Mouse (Mus musculus) neural tube, embryonic 14.5 days (tissue): Measurements from ENCODE around the gene Olfr1446. TPM values are rescaled to one million over a fixed set of nuclear protein-coding genes. Genes with fewer than 3 reads are reported as not detected.

Experiments
- ATAC-seq: fragments of 200-750 bp; cut with Nextera tagmentation; 2 replicates; pipeline ENCODE4 v1.8.0; 2017; ENCODE audit warnings: low read depth, mild to moderate bottlenecking, moderate TSS enrichment, moderate library complexity
- H3K27ac ChIP-seq: fragments of 300-500 bp; sonication (generic); 2 replicates; pipeline ENCODE4 v1.5.1; 2014; ENCODE audit warnings: low read depth, mild to moderate bottlenecking, control low read depth, low read length, moderate library complexity, mixed read lengths
- H3K27me3 ChIP-seq: fragments of 300-500 bp; sonication (generic); 2 replicates; pipeline ENCODE4 v1.6.1; 2014; ENCODE audit warnings: low read length; ENCODE audit not compliant: control insufficient read depth, insufficient read depth
- H3K36me3 ChIP-seq: fragments of 300-500 bp; sonication (generic); 2 replicates; pipeline ENCODE4 v1.6.1; 2014; ENCODE audit warnings: low read length, mixed read lengths; ENCODE audit not compliant: control insufficient read depth, insufficient read depth
- H3K4me1 ChIP-seq: fragments of 300-500 bp; sonication (generic); 2 replicates; pipeline ENCODE4 v1.6.1; 2014; ENCODE audit warnings: low read length; ENCODE audit not compliant: control insufficient read depth, insufficient read depth
- H3K4me2 ChIP-seq: fragments of 300-500 bp; sonication (generic); 2 replicates; pipeline ENCODE4 v1.6.1; 2014; ENCODE audit warnings: mild to moderate bottlenecking, low read depth, low read length, control low read depth
- H3K4me3 ChIP-seq: fragments of 300-500 bp; sonication (generic); 2 replicates; pipeline ENCODE4 v1.5.1; 2014; ENCODE audit warnings: low read depth, low read length, control low read depth, mixed read lengths
- H3K9ac ChIP-seq: fragments of 300-500 bp; sonication (generic); replicated peaks from 2 replicates; pipeline ENCODE4 v1.6.1; 2014; ENCODE audit warnings: low read depth, mild to moderate bottlenecking, control low read depth, low read length, mixed read lengths
- H3K9me3 ChIP-seq: fragments of 300-500 bp; sonication (generic); 2 replicates; pipeline ENCODE4 v1.6.1; 2016; ENCODE audit warnings: low read length; ENCODE audit not compliant: control insufficient read depth
- WGBS: fragments of 180-500 bp; shearing (Covaris S2); extraction: QIAGEN DNeasy Blood & Tissue Kit; methylation state at CpG from one replicate; pipeline ENCODE4 v1.1.7; 2014; 5-methylcytosine and 5-hydroxymethylcytosine counted together
- polyA plus RNA-seq: library from polyadenylated mRNA; unstranded; fragments of >200 nt; fragmentation: Nextera tagmentation; extraction: Ambion mirVana; gene quantifications from 2 replicates; pipeline ENCODE4 v1.2.1, GENCODE M21; 2014

The Olfr1446 gene
- not detected in 2 replicates for polyA plus RNA-seq

DNA sequence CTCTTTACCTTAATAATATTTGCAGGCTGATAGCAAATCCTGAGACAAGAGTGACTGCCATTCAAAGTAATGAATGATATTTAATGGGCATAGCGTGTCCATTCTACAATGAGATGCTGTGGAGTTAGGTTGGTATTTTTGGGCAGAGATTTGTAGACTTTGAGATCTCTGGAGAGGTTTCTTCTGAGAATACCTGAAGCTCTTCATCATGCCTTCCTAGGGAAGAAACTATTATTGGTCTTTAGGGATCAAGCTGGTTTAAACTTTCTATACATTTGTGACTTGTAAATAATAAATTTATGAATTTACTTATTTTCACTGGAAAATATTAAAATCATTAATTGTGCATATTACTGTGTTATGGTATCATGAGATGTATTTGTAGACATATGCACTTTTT lies at the start of gene Olfr1446:
Olfr1446 (minus strand) TSS at position 101 of the 400 bp plus-strand sequence.
- H3K27me3 ChIP-seq = no peaks in the 10 kb centered on the region
- no peak within 1 kb of the TSS for H3K27ac ChIP-seq
- H3K9ac ChIP-seq = no peak within 1 kb of the TSS
- H3K9me3 ChIP-seq = no peaks in the 10 kb centered on the region
- H3K4me1 ChIP-seq = no peaks in the 10 kb centered on the region
- H3K4me2 ChIP-seq = no peak within 1 kb of the TSS
- H3K4me3 ChIP-seq = no peak within 1 kb of the TSS
- 75% methylated on average over 1 of the region's 1 CpGs for WGBS
- H3K36me3 ChIP-seq = no peaks in the 10 kb centered on the region
- ATAC-seq = no peak

DNA sequence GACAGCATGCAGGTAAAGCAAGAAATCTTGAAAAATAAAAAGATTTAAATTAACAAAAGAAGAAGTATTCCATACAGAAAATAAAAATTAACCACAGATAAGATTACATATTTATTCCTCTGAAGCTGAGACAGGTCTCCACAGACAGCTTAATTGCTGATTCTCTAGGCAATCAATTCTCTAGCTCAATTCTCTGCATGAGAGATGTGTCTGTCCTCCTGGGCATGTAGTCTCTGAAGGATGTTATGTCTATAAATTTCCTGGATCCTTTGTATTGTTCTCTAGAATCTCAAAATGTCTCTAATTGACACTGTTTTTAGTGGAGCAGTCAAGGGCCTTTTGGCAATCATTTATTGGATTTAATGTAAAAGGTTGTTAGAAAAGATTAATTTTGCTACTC lies 37.2 kb upstream of the Olfr1446 start, which contains the start of gene Olfr1449:
Olfr1449 (plus strand) TSS at position 301 of the 400 bp plus-strand sequence.
- ATAC-seq = no peak
- H3K27me3 ChIP-seq = no peaks in the 10 kb centered on the region
- H3K4me2 ChIP-seq = no peak within 1 kb of the TSS
- no peak within 1 kb of the TSS for H3K4me3 ChIP-seq
- H3K4me1 ChIP-seq = no peaks in the 10 kb centered on the region
- no peaks in the 10 kb centered on the region for H3K36me3 ChIP-seq
- no peak within 1 kb of the TSS for H3K9ac ChIP-seq
- H3K27ac ChIP-seq = no peak within 1 kb of the TSS
- no peaks in the 10 kb centered on the region for H3K9me3 ChIP-seq

DNA sequence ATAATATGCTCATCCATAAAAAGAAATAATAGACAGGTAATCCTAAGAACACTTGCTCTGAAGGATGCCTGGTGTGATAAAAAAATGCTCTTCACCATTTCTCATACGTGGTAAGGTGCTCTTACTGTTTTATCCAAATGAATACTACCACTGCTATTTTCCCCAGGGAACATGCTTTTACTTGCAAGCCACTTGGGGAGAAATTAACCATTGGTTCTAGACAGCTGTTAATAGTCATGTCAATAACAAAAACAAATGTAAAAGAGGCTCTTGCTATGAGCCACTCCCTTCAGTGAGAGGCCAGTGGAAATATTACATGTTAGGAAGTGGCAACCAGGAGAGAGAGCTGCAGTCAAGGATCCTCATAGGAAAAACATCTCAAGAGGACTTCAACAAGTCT lies 31.0 kb upstream of the Olfr1446 start, which contains the start of gene Olfr1448:
Olfr1448 (minus strand) TSS at position 101 of the 400 bp plus-strand sequence.
- H3K27me3 ChIP-seq = no peaks in the 10 kb centered on the region
- H3K36me3 ChIP-seq = no peaks in the 10 kb centered on the region
- H3K9me3 ChIP-seq = no peaks in the 10 kb centered on the region
- no peaks in the 10 kb centered on the region for H3K4me1 ChIP-seq
- H3K27ac ChIP-seq = no peak within 1 kb of the TSS
- H3K4me2 ChIP-seq = no peak within 1 kb of the TSS
- H3K4me3 ChIP-seq = no peak within 1 kb of the TSS
- H3K9ac ChIP-seq = no peak within 1 kb of the TSS
- WGBS = 77% methylated on average over 1 of the region's 1 CpGs
- ATAC-seq = no peak

DNA sequence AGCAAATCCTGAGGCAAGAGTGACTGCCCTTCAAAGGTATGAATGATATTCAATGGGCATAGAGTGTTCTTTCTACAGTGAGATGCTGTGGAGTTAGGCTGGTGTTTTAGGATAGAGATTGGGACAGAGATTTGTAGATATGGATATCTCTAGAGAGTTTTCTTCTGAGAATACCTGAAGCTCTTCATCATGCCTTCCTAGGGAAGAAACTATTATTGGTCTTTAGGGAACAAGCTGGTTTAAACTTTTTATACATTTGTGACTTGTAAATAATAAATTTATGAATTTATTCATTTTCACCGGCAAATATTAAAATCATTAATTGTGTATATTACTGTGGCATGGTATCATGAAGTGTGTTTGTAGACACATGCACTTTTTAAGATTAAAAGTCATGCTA lies 10.3 kb upstream of the Olfr1446 start, which contains the start of gene Olfr1447:
Olfr1447 (minus strand) TSS at position 101 of the 400 bp plus-strand sequence.
- H3K4me3 ChIP-seq = no peak within 1 kb of the TSS
- no peak within 1 kb of the TSS for H3K4me2 ChIP-seq
- no peaks in the 10 kb centered on the region for H3K9me3 ChIP-seq
- H3K36me3 ChIP-seq = no peaks in the 10 kb centered on the region
- no peaks in the 10 kb centered on the region for H3K27me3 ChIP-seq
- H3K27ac ChIP-seq = no peak within 1 kb of the TSS
- no peaks in the 10 kb centered on the region for H3K4me1 ChIP-seq
- no peak for ATAC-seq
- H3K9ac ChIP-seq = no peak within 1 kb of the TSS
- 95% methylated on average over 1 of the region's 1 CpGs for WGBS

DNA sequence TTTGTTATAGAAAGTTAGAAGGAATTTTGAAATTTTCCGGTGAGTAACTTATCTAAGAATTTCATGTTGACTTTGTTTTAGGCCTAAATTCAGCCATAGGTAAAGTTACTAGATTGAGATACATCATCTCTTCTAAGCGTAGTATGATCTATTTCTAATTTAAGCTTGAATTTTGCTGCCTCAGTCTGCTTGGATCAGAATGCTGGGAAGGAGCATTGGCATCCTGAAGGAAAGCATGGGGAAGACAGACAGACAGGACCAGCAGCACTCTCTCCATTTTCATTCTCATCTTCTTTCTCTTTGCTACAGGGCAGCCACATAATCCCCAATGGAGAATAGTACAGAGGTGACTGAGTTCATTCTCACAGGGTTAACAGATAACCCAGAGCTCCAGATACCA lies 9.8 kb downstream of the Olfr1446 start, which contains the start of gene Olfr1445:
Olfr1445 (plus strand) TSS at position 301 of the 400 bp plus-strand sequence.
- Histone ChIP-seq H3K4me1 (no peaks in the 10 kb centered on the region), H3K36me3 (no peaks in the 10 kb centered on the region), H3K4me2 (no peak within 1 kb of the TSS), H3K9ac (no peak within 1 kb of the TSS), H3K27me3 (no peaks in the 10 kb centered on the region), H3K4me3 (no peak within 1 kb of the TSS), H3K27ac (no peak within 1 kb of the TSS), H3K9me3 (no peaks in the 10 kb centered on the region)
- ATAC-seq = no peak
- 93% methylated on average over 2 of the region's 2 CpGs for WGBS

DNA sequence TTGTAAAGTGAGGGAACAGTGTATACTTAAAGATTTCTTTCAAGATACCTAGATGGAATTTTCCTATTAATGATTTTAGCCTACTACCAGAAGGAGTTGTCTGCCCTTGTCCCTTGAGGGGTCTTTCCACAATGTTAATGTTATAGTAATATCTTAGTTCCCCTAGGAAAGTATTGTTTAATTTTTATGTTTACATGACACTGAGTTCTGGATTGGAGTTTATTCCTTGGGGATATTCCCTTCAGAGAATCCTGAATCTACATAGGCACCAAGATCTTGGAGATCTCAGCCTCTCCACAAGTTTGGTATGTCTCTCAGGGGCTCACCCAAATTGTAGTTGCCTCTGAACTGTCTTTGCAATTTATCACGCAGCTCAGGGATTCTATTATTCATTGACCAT lies 36.3 kb downstream of the Olfr1446 start, which contains the start of gene Olfr1444:
Olfr1444 (plus strand) TSS at position 301 of the 400 bp plus-strand sequence.
- Histone ChIP-seq H3K9me3 (no peaks in the 10 kb centered on the region), H3K27ac (no peak within 1 kb of the TSS), H3K9ac (no peak within 1 kb of the TSS), H3K4me3 (no peak within 1 kb of the TSS), H3K4me2 (no peak within 1 kb of the TSS), H3K36me3 (no peaks in the 10 kb centered on the region), H3K27me3 (no peaks in the 10 kb centered on the region), H3K4me1 (no peaks in the 10 kb centered on the region)
- WGBS = 71% methylated on average over 1 of the region's 1 CpGs
- no peak for ATAC-seq

DNA sequence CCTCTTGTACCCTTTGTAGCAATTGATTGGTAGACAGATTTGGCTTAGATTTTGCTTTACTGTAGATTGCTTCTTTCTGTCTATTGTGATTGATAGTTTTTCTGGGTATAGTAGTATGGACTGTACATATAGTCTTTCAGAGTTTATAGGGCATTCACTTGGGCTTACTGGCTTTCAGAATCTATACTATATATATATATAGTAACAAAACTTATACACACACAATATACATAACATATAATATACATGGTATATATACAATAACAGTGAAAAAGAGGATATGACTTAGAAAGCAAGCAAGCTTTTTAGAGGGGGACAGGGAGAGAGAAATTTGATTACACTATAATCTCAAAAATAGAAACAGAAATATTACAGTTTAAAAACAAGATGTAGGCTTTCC lies 46.9 kb downstream of the Olfr1446 start, which contains the start of gene Gm5244:
Gm5244 (plus strand) TSS at position 301 of the 400 bp plus-strand sequence.
- H3K27ac ChIP-seq = no peak within 1 kb of the TSS
- no peak within 1 kb of the TSS for H3K4me2 ChIP-seq
- H3K9me3 ChIP-seq = no peaks in the 10 kb centered on the region
- no peaks in the 10 kb centered on the region for H3K4me1 ChIP-seq
- ATAC-seq = no peak
- H3K4me3 ChIP-seq = no peak within 1 kb of the TSS
- H3K27me3 ChIP-seq = no peaks in the 10 kb centered on the region
- H3K36me3 ChIP-seq = no peaks in the 10 kb centered on the region
- H3K9ac ChIP-seq = no peak within 1 kb of the TSS

DNA sequence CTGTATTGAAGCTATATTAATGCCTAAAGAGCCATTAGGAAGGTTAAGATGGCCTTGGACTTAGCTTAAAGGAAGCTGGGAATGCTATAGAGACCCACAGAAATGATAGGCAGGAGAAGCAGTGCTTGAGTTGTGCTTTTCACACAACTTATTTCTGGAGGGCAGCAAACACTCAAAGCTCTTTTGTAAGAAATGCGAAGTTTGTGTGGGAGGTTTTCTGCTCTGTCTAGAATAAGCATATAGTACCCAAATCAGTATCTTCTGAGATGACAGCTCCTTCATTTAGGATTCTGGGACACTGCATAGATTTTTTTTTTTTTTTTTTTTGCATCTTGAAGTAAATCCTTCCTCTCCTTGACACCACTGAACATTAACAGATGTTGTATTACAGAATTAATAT lies 54.8 kb downstream of the Olfr1446 start:
- Histone ChIP-seq H3K4me3 (no peak overlapping the region), H3K9ac (no peak overlapping the region), H3K4me2 (no peak overlapping the region), H3K27me3 (no peaks in the 10 kb centered on the region), H3K36me3 (no peaks in the 10 kb centered on the region), H3K4me1 (no peaks in the 10 kb centered on the region), H3K9me3 (no peaks in the 10 kb centered on the region), H3K27ac (no peak overlapping the region)
- ATAC-seq = no peak
- 93% methylated on average over 1 of the region's 1 CpGs for WGBS
